Mouse (Mus musculus): Measurements from ENCODE around the gene Ttyh3. TPM values are rescaled to one million over a fixed set of nuclear protein-coding genes. Genes with fewer than 3 reads are reported as not detected.

The Ttyh3 gene
- 10 to 100 TPM; 88.4 to 92.5 TPM for total RNA-seq (2023)

GRCm38 (mm10) chr5:140648519-140649100, at the start of gene Ttyh3:
Ttyh3 (minus strand) TSS chr5:140649031.

DNA sequence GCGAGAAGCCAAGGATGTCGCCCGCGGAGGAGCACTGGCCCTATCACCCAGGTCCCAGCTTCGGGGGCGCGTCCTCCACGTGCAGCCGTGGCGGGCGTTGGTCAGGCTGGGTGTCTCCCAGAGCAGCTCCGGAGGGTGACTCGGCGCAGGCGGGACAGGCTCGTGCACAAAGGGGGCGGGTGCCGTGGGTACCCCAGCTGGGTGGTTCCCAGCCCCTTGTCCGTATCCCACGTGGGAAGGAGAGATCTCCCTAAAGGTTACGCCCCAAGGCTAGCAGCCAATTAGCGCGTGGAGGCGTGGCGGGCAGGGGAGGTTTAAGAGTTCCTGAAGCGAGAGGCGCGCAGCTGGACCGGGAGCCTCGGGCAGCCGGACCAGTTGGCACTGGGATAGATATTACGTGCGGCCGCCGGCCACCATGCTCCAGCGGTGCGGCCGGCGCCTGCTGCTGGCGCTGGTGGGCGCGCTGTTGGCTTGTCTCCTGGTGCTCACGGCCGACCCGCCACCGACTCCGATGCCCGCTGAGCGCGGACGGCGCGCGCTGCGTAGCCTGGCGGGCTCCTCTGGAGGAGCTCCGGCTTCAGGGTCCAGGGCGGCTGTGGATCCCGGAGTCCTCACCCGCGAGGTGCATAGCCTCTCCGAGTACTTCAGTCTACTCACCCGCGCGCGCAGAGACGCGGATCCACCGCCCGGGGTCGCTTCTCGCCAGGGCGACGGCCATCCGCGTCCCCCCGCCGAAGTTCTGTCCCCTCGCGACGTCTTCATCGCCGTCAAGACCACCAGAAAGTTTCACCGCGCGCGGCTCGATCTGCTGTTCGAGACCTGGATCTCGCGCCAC, 41.6 kb downstream of the Ttyh3 start, which contains the start of gene Lfng:
Gene Lfng (plus strand): TSS at position 320 of the 835 bp plus-strand sequence.

Other genes with a start within 250 kb of the Ttyh3 start
- 10 to 100 TPM; 74.2 to 74.8 TPM for gene Eif3b, start 229.7 kb downstream of the Ttyh3 start, total RNA-seq (2023)
- gene Gm4869, start 203.4 kb downstream of the Ttyh3 start, total RNA-seq (2023) = not detected
- 100 to 1,000 TPM; 118 to 121 TPM for gene Chst12, start 143.5 kb downstream of the Ttyh3 start, total RNA-seq (2023)
- under 1 TPM in 1 of 2 experiments, not detected in 1; 0.61 TPM for gene Grifin, start 84.0 kb downstream of the Ttyh3 start, total RNA-seq (2023)
- gene Lfng, start 41.7 kb downstream of the Ttyh3 start, total RNA-seq (2023) = 10 to 100 TPM; 32.3 to 39.6 TPM
- 10 to 100 TPM in 1 of 2 experiments, 1 to 10 TPM in 1; 9.9 to 15.5 TPM for gene Iqce, start 53.3 kb upstream of the Ttyh3 start, total RNA-seq (2023)
- 10 to 100 TPM; 15.7 to 16.0 TPM for gene Brat1, start 56.0 kb upstream of the Ttyh3 start, total RNA-seq (2023)
- 1 to 10 TPM; 3.5 to 4.2 TPM for gene Amz1, start 75.1 kb upstream of the Ttyh3 start, total RNA-seq (2023)
- 10 to 100 TPM; 30.8 to 33.4 TPM for gene Gna12, start 181.4 kb upstream of the Ttyh3 start, total RNA-seq (2023)

Measured in neutrophil, adult 83 days (primary cell).